Mouse (Mus musculus): ENCODE data around the gene Rpgr. TPM values are rescaled to one million over a fixed set of nuclear protein-coding genes. Genes with fewer than 3 reads are reported as not detected.

Rpgr gene
- polyA plus RNA-seq, 1 experiment from 2014 or later: 16.4 TPM

GRCm38 (mm10) chrX:10205937-10206336, 10.8 kb downstream of the Rpgr start:
- no peak for TF ChIP-seq CTCF (IDR thresholded peaks at IDR 0.05)
- ATAC-seq (peak; percentile 96), DNase-seq (ENCODE audit: low read depth, low spot score) (peak; percentile 27)
- in situ Hi-C loops (cut with MboI; ENCODE audit: low pct_unique_long_range_greater_than_20kb): loop anchor here (25.0 kb wide), 1 partner anchor 544 kb away; the partner anchor contains the start of gene Dynlt3
- ChIA-PET CTCF (no interaction called here), POLR2A (no interaction called here)
- peaks cover 14% of the 10 kb centered on the region for H3K27me3 ChIP-seq

GRCm38 (mm10) chrX:10201289-10201688, 15.4 kb downstream of the Rpgr start:
- DNase-seq (ENCODE audit: low read depth, low spot score) (peak; percentile 7), ATAC-seq (peak; percentile 49)
- POLR2A ChIA-PET: no interaction called here
- in situ Hi-C loops (cut with MboI; ENCODE audit: low pct_unique_long_range_greater_than_20kb): loop anchor here (25.0 kb wide), 1 partner anchor 539 kb away; the partner anchor contains the start of gene Dynlt3
- TF ChIP-seq CTCF (IDR thresholded peaks at IDR 0.05): peak; percentile 78
- H3K27me3 ChIP-seq: peaks cover 9% of the 10 kb centered on the region
- CTCF ChIA-PET: interaction anchor here (0.7 to 1.6 kb wide), 9 partner anchors 9 to 207 kb away, joined by 3 to 6 read pairs (median 3); no protein-coding TSS in a partner anchor

- in situ Hi-C loops (cut with MboI; ENCODE audit: low pct_unique_long_range_greater_than_20kb): no loop called here
- DNase-seq (ENCODE audit: low read depth, low spot score): no peak
- no peak for TF ChIP-seq CTCF (IDR thresholded peaks at IDR 0.05)
- ChIA-PET CTCF (no interaction called here), POLR2A (no interaction called here)
- H3K27me3 ChIP-seq: peaks cover 10% of the 10 kb centered on the region
- no peak for ATAC-seq
Measured at GRCm38 (mm10) chrX:10152390-10152789, 64.3 kb downstream of the Rpgr start.

- ChIA-PET POLR2A (no interaction called here), CTCF (no interaction called here)
- peaks cover 7% of the 10 kb centered on the region for H3K27me3 ChIP-seq
- in situ Hi-C loops (cut with MboI; ENCODE audit: low pct_unique_long_range_greater_than_20kb): no loop called here
- DNase-seq (ENCODE audit: low read depth, low spot score): no peak
- no peak for TF ChIP-seq CTCF (IDR thresholded peaks at IDR 0.05)
- no peak for ATAC-seq
Measured at GRCm38 (mm10) chrX:10117065-10117719, 99.5 kb downstream of the Rpgr start, which contains the start of gene Srpx. Gene Srpx (minus strand): TSS chrX:10117709.

- no peak for DNase-seq (ENCODE audit: low read depth, low spot score)
- POLR2A ChIA-PET: no interaction called here
- CTCF ChIA-PET: no interaction called here
- in situ Hi-C loops (cut with MboI; ENCODE audit: low pct_unique_long_range_greater_than_20kb): no loop called here
- peaks cover 7% of the 10 kb centered on the region for H3K27me3 ChIP-seq
- no peak for TF ChIP-seq CTCF (IDR thresholded peaks at IDR 0.05)
- ATAC-seq: no peak
Measured at GRCm38 (mm10) chrX:10115780-10116179, 100.9 kb downstream of the Rpgr start.

GRCm38 (mm10) chrX:10110736-10111135, 106.0 kb downstream of the Rpgr start:
- POLR2A ChIA-PET: no interaction called here
- TF ChIP-seq CTCF (IDR thresholded peaks at IDR 0.05): no peak
- DNase-seq (ENCODE audit: low read depth, low spot score) (no peak), ATAC-seq (no peak)
- in situ Hi-C loops (cut with MboI; ENCODE audit: low pct_unique_long_range_greater_than_20kb): no loop called here
- CTCF ChIA-PET: no interaction called here
- peaks cover 11% of the 10 kb centered on the region for H3K27me3 ChIP-seq

- TF ChIP-seq CTCF (IDR thresholded peaks at IDR 0.05): no peak
- in situ Hi-C loops (cut with MboI; ENCODE audit: low pct_unique_long_range_greater_than_20kb): no loop called here
- DNase-seq (ENCODE audit: low read depth, low spot score) (no peak), ATAC-seq (no peak)
- ChIA-PET CTCF (no interaction called here), POLR2A (no interaction called here)
- H3K27me3 ChIP-seq: peaks cover 14% of the 10 kb centered on the region
Measured at GRCm38 (mm10) chrX:10108558-10108957, 108.2 kb downstream of the Rpgr start.

- peak; percentile 39 for DNase-seq (ENCODE audit: low read depth, low spot score)
- ATAC-seq: peak; percentile 96
- POLR2A ChIA-PET: no interaction called here
- CTCF ChIA-PET: no interaction called here
- TF ChIP-seq CTCF (IDR thresholded peaks at IDR 0.05): no peak
- in situ Hi-C loops (cut with MboI; ENCODE audit: low pct_unique_long_range_greater_than_20kb): no loop called here
- peaks cover 17% of the 10 kb centered on the region for H3K27me3 ChIP-seq
Measured at GRCm38 (mm10) chrX:10105475-10105874, 111.2 kb downstream of the Rpgr start.

GRCm38 (mm10) chrX:10102739-10103138, 114.0 kb downstream of the Rpgr start:
- no peak for DNase-seq (ENCODE audit: low read depth, low spot score)
- no peak for TF ChIP-seq CTCF (IDR thresholded peaks at IDR 0.05)
- ChIA-PET POLR2A (no interaction called here), CTCF (interaction anchor here (0.7 to 1.2 kb wide), 2 partner anchors 45 to 57 kb away, joined by 3 read pairs; no protein-coding TSS in a partner anchor)
- H3K27me3 ChIP-seq: peaks cover 17% of the 10 kb centered on the region
- in situ Hi-C loops (cut with MboI; ENCODE audit: low pct_unique_long_range_greater_than_20kb): no loop called here
- no peak for ATAC-seq

- ChIA-PET POLR2A (no interaction called here), CTCF (no interaction called here)
- TF ChIP-seq CTCF (IDR thresholded peaks at IDR 0.05): no peak
- peaks cover 38% of the 10 kb centered on the region for H3K27me3 ChIP-seq
- ATAC-seq (no peak), DNase-seq (ENCODE audit: low read depth, low spot score) (no peak)
- in situ Hi-C loops (cut with MboI; ENCODE audit: low pct_unique_long_range_greater_than_20kb): no loop called here
Measured at GRCm38 (mm10) chrX:10095797-10096196, 120.9 kb downstream of the Rpgr start.

- POLR2A ChIA-PET: no interaction called here
- no peak for ATAC-seq
- CTCF ChIA-PET: no interaction called here
- no peak for DNase-seq (ENCODE audit: low read depth, low spot score)
- in situ Hi-C loops (cut with MboI; ENCODE audit: low pct_unique_long_range_greater_than_20kb): no loop called here
- TF ChIP-seq CTCF (IDR thresholded peaks at IDR 0.05): no peak
- H3K27me3 ChIP-seq: peaks cover 38% of the 10 kb centered on the region
Measured at GRCm38 (mm10) chrX:10080385-10080784, 136.3 kb downstream of the Rpgr start.

- ChIA-PET CTCF (no interaction called here), POLR2A (no interaction called here)
- no peak for TF ChIP-seq CTCF (IDR thresholded peaks at IDR 0.05)
- ATAC-seq: no peak
- H3K27me3 ChIP-seq: peaks cover 38% of the 10 kb centered on the region
- in situ Hi-C loops (cut with MboI; ENCODE audit: low pct_unique_long_range_greater_than_20kb): no loop called here
- no peak for DNase-seq (ENCODE audit: low read depth, low spot score)
Measured at GRCm38 (mm10) chrX:10079981-10080380, 136.7 kb downstream of the Rpgr start.

Measured in Patski (cell line).